Mouse (Mus musculus) gastrocnemius, adult 18-20 months (tissue): ENCODE measurements around the gene Gm4756. TPM values are rescaled to one million over a fixed set of nuclear protein-coding genes. Genes with fewer than 3 reads are reported as not detected.

ENCODE experiments used
- total RNA-seq, 2 experiments: library from RNA; stranded (reverse); gene quantifications; 2 replicates each; pipeline ENCODE4 v1.2.3; 2021

Gm4756 gene
- total RNA-seq, 2 experiments from 2014 or later: not detected

Other genes starting within 250 kb of the Gm4756 start
- 1 to 10 TPM; 1.9 to 2.3 TPM for gene Rtn1, start 240.6 kb downstream of the Gm4756 start, total RNA-seq
- gene Lrrc9, start 207.8 kb downstream of the Gm4756 start, total RNA-seq: under 1 TPM; 0.11 to 0.17 TPM
- 1 to 10 TPM; 2.9 to 3.2 TPM for gene Pcnx4, start 113.3 kb downstream of the Gm4756 start, total RNA-seq
- 10 to 100 TPM; 15.9 to 19.2 TPM for gene Dhrs7, start 15.2 kb upstream of the Gm4756 start, total RNA-seq
- 100 to 1,000 TPM; 302 to 318 TPM for gene Ppm1a, start 107.8 kb upstream of the Gm4756 start, total RNA-seq